ENCODE assay signal across 8 mouse cellular contexts in the genomic region with DNA sequence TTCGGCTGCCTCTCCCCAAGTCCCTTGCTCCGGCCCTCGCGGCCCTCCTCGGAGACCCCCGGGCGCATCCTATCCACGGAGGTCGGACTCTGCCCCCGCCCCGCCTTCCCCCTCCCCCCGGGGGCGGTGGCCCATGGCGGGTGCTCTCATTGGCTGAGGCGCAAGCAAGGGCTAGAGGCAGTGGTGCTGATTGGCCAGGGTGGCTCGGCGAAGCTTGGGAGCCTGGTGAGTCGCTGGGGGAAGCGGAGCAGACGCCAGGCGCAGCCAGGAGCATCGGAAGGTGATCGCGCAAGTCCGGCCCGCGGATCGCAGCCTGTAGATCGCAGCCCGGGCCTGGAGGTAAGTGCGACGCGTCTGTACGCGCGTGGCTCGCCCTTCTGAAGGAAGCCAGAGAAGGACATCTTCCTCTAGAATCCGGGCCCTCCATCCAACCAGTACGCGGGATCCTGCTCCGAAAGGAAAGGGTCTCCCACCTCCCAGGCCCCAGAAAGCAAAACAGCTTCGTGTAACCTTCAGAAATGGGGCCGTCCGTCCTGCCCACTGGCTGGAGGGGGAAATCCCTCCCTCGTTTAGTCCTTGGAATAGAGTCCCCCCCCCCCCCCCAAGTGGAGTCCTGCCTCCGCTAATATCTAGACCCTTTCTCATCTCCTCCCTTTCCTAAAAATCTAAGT. TPM values are rescaled to one million over a fixed set of nuclear protein-coding genes. Genes with fewer than 3 reads are reported as not detected.
A peak's percentile ranks its signal among the peaks of the same experiment; 100 is the strongest.
DNase-seq lines count a peak whose midpoint lies in the region; ATAC-seq and TF ChIP-seq lines count a peak whose summit lies in the region.

A gene (plus strand): TSS at position 194 of the 671 bp plus-strand sequence.

- WGBS in cerebellum, adult 2 months, result 1% methylated on average over 46 of the region's 46 CpGs
- 2% methylated on average over 46 of the region's 46 CpGs for WGBS in liver, postnatal 0 days (ENCODE audit: insufficient replicate concordance)
- under 1% methylated on average over 45 of the region's 46 CpGs for WGBS in neural tube, embryonic 15.5 days
- WGBS in thymus, adult 2 months, result 4% methylated on average over 46 of the region's 46 CpGs

- 0 out of 4 replicates have a peak, but pooled peaks of 1 of the 2 experiments have one; percentile 8 for TF ChIP-seq EP300 in MEL (IDR thresholded peaks at IDR 0.05; ENCODE audit: low read depth in 1 of 2, low read length in 2 of 2)
- TF ChIP-seq EP300 in liver, postnatal 0 days (IDR thresholded peaks at IDR 0.05; ENCODE audit: low read depth), result peak; percentile 44; the same call in 1 of the 2 replicates

- peak in 1 of 2 experiments; percentile 34; a peak in 1 of 4 replicates for TF ChIP-seq POLR2A in MEL (IDR thresholded peaks at IDR 0.05; ENCODE audit: control insufficient read depth in 1 of 2, insufficient read depth in 1 of 2, low read depth in 1 of 2, low read length in 2 of 2, poor library complexity in 1 of 2)
- peak; percentile 68; the same call in 1 of the 2 replicates for TF ChIP-seq POLR2A in cerebellum, adult 2 months (IDR thresholded peaks at IDR 0.05; ENCODE audit: borderline replicate concordance, insufficient read depth, low read length)
- TF ChIP-seq POLR2A in thymus, adult 2 months (IDR thresholded peaks at IDR 0.05; ENCODE audit: control insufficient read depth, extremely low read depth, insufficient read depth, low read length, poor library complexity), result no peak

- no peak within 1 kb of the TSS for H3K27ac ChIP-seq in MEL (ENCODE audit: control insufficient read depth, low read depth, low read length)
- H3K27ac ChIP-seq in cerebellum, adult 2 months (ENCODE audit: insufficient read depth, low read length), result no peak within 1 kb of the TSS
- H3K27ac ChIP-seq in liver, postnatal 0 days (ENCODE audit: low read depth), result peak within 1 kb of the TSS; percentile 89
- H3K27ac ChIP-seq in neural tube, embryonic 15.5 days (replicated peaks), result peak within 1 kb of the TSS; percentile 82
- no peak within 1 kb of the TSS for H3K27ac ChIP-seq in thymus, adult 2 months (ENCODE audit: control insufficient read depth, insufficient read depth, low read length)

- H3K4me2 ChIP-seq in liver, postnatal 0 days (ENCODE audit: low read depth, low read length), result peak within 1 kb of the TSS; percentile 72
- H3K4me2 ChIP-seq in neural tube, embryonic 15.5 days, result peak within 1 kb of the TSS; percentile 75

- peak; percentile 100 for ATAC-seq in frontal cortex, adult (ENCODE audit: low TSS enrichment)
- peak; percentile 97 for ATAC-seq in liver, postnatal 0 days
- ATAC-seq in neural tube, embryonic 15.5 days (ENCODE audit: low FRiP score), result peak; percentile 99

- TF ChIP-seq RAD21 in MEL (IDR thresholded peaks at IDR 0.05; ENCODE audit: low read depth, low read length), result no peak

- H3K27me3 ChIP-seq in MEL (ENCODE audit: control insufficient read depth in 1 of 2, insufficient read depth in 2 of 2, low read length in 2 of 2), result peaks cover 3 to 7% of the 10 kb centered on the region in 2 experiments; a peak in 2 of 4 replicates
- H3K27me3 ChIP-seq in cerebellum, adult 2 months (ENCODE audit: control insufficient read depth, insufficient read depth, low read length), result no peaks in the 10 kb centered on the region
- H3K27me3 ChIP-seq in liver, postnatal 0 days (ENCODE audit: insufficient read depth, low read length), result no peaks in the 10 kb centered on the region
- H3K27me3 ChIP-seq in neural tube, embryonic 15.5 days (replicated peaks), result no peaks in the 10 kb centered on the region
- H3K27me3 ChIP-seq in thymus, adult 2 months (ENCODE audit: control insufficient read depth, insufficient read depth, low read length), result no peaks in the 10 kb centered on the region; the same call in 1 of the 2 replicates

- H3K4me1 ChIP-seq in MEL (ENCODE audit: control insufficient read depth in 1 of 2, insufficient read depth in 2 of 2, low read length in 2 of 2), result 0 out of 4 replicates have a peak, but pooled peaks cover 0 to 3% of the 10 kb centered on the region in 2 experiments
- H3K4me1 ChIP-seq in cerebellum, adult 2 months (ENCODE audit: control insufficient read depth, insufficient read depth, low read length), result peaks cover 4% of the 10 kb centered on the region; the same call in 1 of the 2 replicates
- H3K4me1 ChIP-seq in liver, postnatal 0 days (ENCODE audit: insufficient read depth), result peaks cover 5% of the 10 kb centered on the region; the same call in 1 of the 2 replicates
- peaks cover 50% of the 10 kb centered on the region for H3K4me1 ChIP-seq in neural tube, embryonic 15.5 days
- no peaks in the 10 kb centered on the region; the same call in 1 of the 2 replicates for H3K4me1 ChIP-seq in thymus, adult 2 months (replicated peaks; ENCODE audit: control insufficient read depth, insufficient read depth, low read length)

- peak within 1 kb of the TSS; percentile 46 to 50; a peak in 3 of 4 replicates for H3K4me3 ChIP-seq in MEL (ENCODE audit: control insufficient read depth in 1 of 2, insufficient read depth in 1 of 2, low read depth in 2 of 2, low read length in 2 of 2)
- H3K4me3 ChIP-seq in cerebellum, adult 2 months (replicated peaks; ENCODE audit: insufficient read depth, low read depth, low read length), result peak within 1 kb of the TSS; percentile 84
- H3K4me3 ChIP-seq in liver, postnatal 0 days (ENCODE audit: low read depth, low read length), result peak within 1 kb of the TSS; percentile 58
- peak within 1 kb of the TSS; percentile 72 for H3K4me3 ChIP-seq in neural tube, embryonic 15.5 days (replicated peaks)
- H3K4me3 ChIP-seq in thymus, adult 2 months (ENCODE audit: control insufficient read depth, insufficient read depth, low read length), result peak within 1 kb of the TSS; percentile 39

- H3K79me2 ChIP-seq in MEL (ENCODE audit: control insufficient read depth, insufficient read depth, low read length, poor library complexity), result no peaks in the 10 kb centered on the region

- DNase-seq in MEL (ENCODE audit: low read depth, low spot score), result peak; percentile 89
- DNase-seq in cerebellum, adult 2 months, result peak; percentile 94 to 96
- peak; percentile 94 for DNase-seq in heart, postnatal 4 days
- peak; percentile 92 to 96 for DNase-seq in layer of hippocampus, adult 18-20 months (ENCODE audit: low spot score in 2 of 2)
- DNase-seq in liver, postnatal 0 days, result peak; percentile 85
- DNase-seq in thymus, adult 2 months, result peak; percentile 75

- H3K9me3 ChIP-seq in MEL (replicated peaks; ENCODE audit: insufficient read depth, low read length), result no peaks in the 10 kb centered on the region
- no peaks in the 10 kb centered on the region for H3K9me3 ChIP-seq in liver, postnatal 0 days (ENCODE audit: low read length)
- no peaks in the 10 kb centered on the region for H3K9me3 ChIP-seq in neural tube, embryonic 15.5 days (replicated peaks)

- peak within 1 kb of the TSS; percentile 36; the same call in 1 of the 2 replicates for H3K9ac ChIP-seq in MEL (ENCODE audit: control insufficient read depth, low read depth, low read length, poor library complexity, severe bottlenecking)
- peak within 1 kb of the TSS; percentile 65 for H3K9ac ChIP-seq in liver, postnatal 0 days (replicated peaks)
- H3K9ac ChIP-seq in neural tube, embryonic 15.5 days (replicated peaks), result peak within 1 kb of the TSS; percentile 76

- no peaks in the 10 kb centered on the region for H3K36me3 ChIP-seq in MEL (ENCODE audit: control insufficient read depth in 1 of 2, insufficient read depth in 2 of 2, low read length in 2 of 2)
- no peaks in the 10 kb centered on the region; the same call in 1 of the 2 replicates for H3K36me3 ChIP-seq in liver, postnatal 0 days (replicated peaks; ENCODE audit: insufficient read depth, low read length)
- H3K36me3 ChIP-seq in neural tube, embryonic 15.5 days, result no peaks in the 10 kb centered on the region
- H3K36me3 ChIP-seq in thymus, adult 2 months (ENCODE audit: control insufficient read depth, insufficient read depth, low read length), result no peaks in the 10 kb centered on the region

- no peak for TF ChIP-seq CTCF in MEL (IDR thresholded peaks at IDR 0.05 in 2 of 3, conservative IDR thresholded peaks at IDR 0.05 in 1 of 3; ENCODE audit: control insufficient read depth in 1 of 3, insufficient read depth in 1 of 3, low read depth in 2 of 3, low read length in 3 of 3, poor library complexity in 1 of 3, severe bottlenecking in 1 of 3)
- TF ChIP-seq CTCF in cerebellum, adult 2 months (IDR thresholded peaks at IDR 0.05; ENCODE audit: borderline replicate concordance, insufficient read depth, low read depth, low read length), result no peak
- no peak for TF ChIP-seq CTCF in liver, postnatal 0 days (IDR thresholded peaks at IDR 0.05; ENCODE audit: low read depth)
- no peak for TF ChIP-seq CTCF in thymus, adult 2 months (IDR thresholded peaks at IDR 0.05; ENCODE audit: borderline replicate concordance, control insufficient read depth, extremely low read depth, insufficient read depth, low read length, poor library complexity)

TF ChIP-seq in MEL, 35 proteins besides CTCF, POLR2A, EP300 and RAD21:
- TF ChIP-seq TCF12 (IDR thresholded peaks at IDR 0.05; ENCODE audit: low read depth, low read length), result 0 out of 2 replicates have a peak, but pooled peaks have one; percentile 3
- peak; percentile 25; the same call in 1 of the 2 replicates for TF ChIP-seq MXI1 (IDR thresholded peaks at IDR 0.05; ENCODE audit: low read depth, low read length)
- no peak for TF ChIP-seq MYC (IDR thresholded peaks at IDR 0.05; ENCODE audit: low read depth, low read length)
- TF ChIP-seq UBTF (IDR thresholded peaks at IDR 0.05; ENCODE audit: borderline replicate concordance, insufficient read depth, low read depth, low read length), result no peak
- TF ChIP-seq CHD2 (IDR thresholded peaks at IDR 0.05; ENCODE audit: low read length), result 0 out of 2 replicates have a peak, but pooled peaks have one; percentile 19
- TF ChIP-seq NELFE (IDR thresholded peaks at IDR 0.05; ENCODE audit: low read depth, low read length), result 0 out of 2 replicates have a peak, but pooled peaks have one; percentile 32
- TF ChIP-seq MAZ (IDR thresholded peaks at IDR 0.05; ENCODE audit: low read depth, low read length), result peak; percentile 84

RNA-seq across cellular contexts. Expression of the gene that starts here (rescaled TPM):
- total RNA-seq in MEL (2012; rRNA removed), result 0.23 and 0.27 TPM in 2 replicates
- under 1 TPM in 1 of 2 experiments, not detected in 1; 0.77 TPM for polyA plus RNA-seq in MEL (2012; ENCODE audit: insufficient read depth in 1 of 2, insufficient read length in 2 of 2, low read depth in 1 of 2, low replicate concordance in 2 of 2, missing spikeins in 1 of 2)
- 248 and 252 TPM in 2 replicates for polyA plus RNA-seq in cerebellum, adult 2 months (2012; rRNA removed)
- 1 to 10 TPM; 6.3 to 7.6 TPM for total RNA-seq in heart, postnatal 4 days (2021)
- total RNA-seq in layer of hippocampus, adult 18-20 months (2021), result 100 to 1,000 TPM; 134 to 146 TPM
- 37.8 and 39.1 TPM in 2 replicates for polyA plus RNA-seq in liver, postnatal 0 days (2015; fragmentation: Nextera tagmentation; extraction: Ambion mirVana)
- 111 TPM in 2 replicates for polyA plus RNA-seq in neural tube, embryonic 15.5 days (2015; fragmentation: Nextera tagmentation; extraction: Ambion mirVana)
- 7.3 and 9.5 TPM in 2 replicates for polyA plus RNA-seq in thymus, adult 2 months (2012; rRNA removed)

Comparison
In these comparisons a context has a peak if more than half of its experiments do, and no peak if none do; other contexts are left out.
1. RNA of the gene that starts here (total RNA-seq): 134 to 146 TPM in layer of hippocampus, adult 18-20 months; 6.3 to 7.6 TPM in heart, postnatal 4 days and 0.23 to 0.27 TPM in MEL; every median in the first group is over 10 times any median in the second.
2. Peak in DNase-seq, H3K4me3 ChIP-seq and H3K9ac ChIP-seq in MEL; RNA of the gene not detected or under 1 TPM.
3. H3K27ac ChIP-seq: peak in liver, postnatal 0 days (single experiment) and neural tube, embryonic 15.5 days (single experiment); none in MEL (single experiment), cerebellum, adult 2 months (single experiment) and thymus, adult 2 months (single experiment).
4. Peak in every context shown above with its lines, with median percentiles within 50 percentile points of each other: DNase-seq, H3K4me3 ChIP-seq, H3K9ac ChIP-seq and ATAC-seq.